Mouse (Mus musculus) limb, embryonic 13.5 days (tissue): ENCODE measurements around the gene Pigk. TPM values are rescaled to one million over a fixed set of nuclear protein-coding genes. Genes with fewer than 3 reads are reported as not detected.

Experiments used
- ATAC-seq: fragments of 200-750 bp; cut with Nextera tagmentation; 2 replicates; pipeline ENCODE4 v1.8.0; 2017; ENCODE audit warnings: low read depth, moderate number of reproducible peaks, moderate TSS enrichment; ENCODE audit not compliant: low FRiP score
- H3K27ac ChIP-seq: fragments of 300-500 bp; sonication (generic); 2 replicates; pipeline ENCODE4 v1.5.1; 2015; ENCODE audit warnings: inconsistent platforms, mild to moderate bottlenecking, moderate library complexity
- H3K27me3 ChIP-seq: fragments of 300-500 bp; sonication (generic); 2 replicates; pipeline ENCODE4 v1.6.1; 2015; ENCODE audit warnings: mild to moderate bottlenecking, inconsistent platforms
- H3K36me3 ChIP-seq: fragments of 300-500 bp; sonication (generic); 2 replicates; pipeline ENCODE4 v1.6.1; 2015; ENCODE audit warnings: inconsistent platforms, mild to moderate bottlenecking, moderate library complexity
- H3K4me1 ChIP-seq: fragments of 300-500 bp; sonication (generic); 2 replicates; pipeline ENCODE4 v1.6.1; 2015; ENCODE audit warnings: inconsistent platforms
- H3K4me2 ChIP-seq: fragments of 300-500 bp; sonication (generic); replicated peaks from 2 replicates; pipeline ENCODE4 v1.6.1; 2015; ENCODE audit warnings: inconsistent platforms, mild to moderate bottlenecking, moderate library complexity
- H3K4me3 ChIP-seq: fragments of 300-500 bp; sonication (generic); 2 replicates; pipeline ENCODE4 v1.5.1; 2015; ENCODE audit warnings: moderate library complexity, mild to moderate bottlenecking, inconsistent platforms
- H3K9ac ChIP-seq: fragments of 300-500 bp; sonication (generic); 2 replicates; pipeline ENCODE4 v1.6.1; 2015; ENCODE audit warnings: mild to moderate bottlenecking, inconsistent platforms
- H3K9me3 ChIP-seq: fragments of 300-500 bp; sonication (generic); 2 replicates; pipeline ENCODE4 v1.6.1; 2016; ENCODE audit warnings: inconsistent platforms
- WGBS: fragments of 180-500 bp; shearing (Covaris S2); methylation state at CpG from one replicate; pipeline ENCODE4 v1.1.7; 2015; 5-methylcytosine and 5-hydroxymethylcytosine counted together
- polyA plus RNA-seq: library from polyadenylated mRNA; unstranded; fragments of >200 nt; fragmentation: Nextera tagmentation; extraction: Ambion mirVana; gene quantifications from 2 replicates; pipeline ENCODE4 v1.2.1, GENCODE M21; 2015

Pigk gene
- polyA plus RNA-seq, 1 experiment from 2014 or later, result 52.9 TPM

- no peaks in the 10 kb centered on the region for H3K27me3 ChIP-seq
- no peaks in the 10 kb centered on the region for H3K4me1 ChIP-seq
- H3K27ac ChIP-seq, result no peak overlapping the region
- H3K4me3 ChIP-seq, result no peak overlapping the region
- no peak overlapping the region for H3K4me2 ChIP-seq
- 81% methylated on average over 22 of the region's 22 CpGs for WGBS
- H3K9ac ChIP-seq, result no peak overlapping the region
- H3K36me3 ChIP-seq, result no peaks in the 10 kb centered on the region
- ATAC-seq, result no peak
- 0 out of 2 replicates have a peak, but pooled peaks cover 3% of the 10 kb centered on the region for H3K9me3 ChIP-seq
Measured at GRCm38 (mm10) chr3:152866035-152866965, 152.4 kb downstream of the Pigk start.

- Histone ChIP-seq H3K27me3 (no peaks in the 10 kb centered on the region), H3K4me1 (no peaks in the 10 kb centered on the region), H3K9ac (no peak overlapping the region), H3K27ac (no peak overlapping the region), H3K4me3 (no peak overlapping the region), H3K4me2 (no peak overlapping the region), H3K9me3 (0 out of 2 replicates have a peak, but pooled peaks cover 3% of the 10 kb centered on the region), H3K36me3 (no peaks in the 10 kb centered on the region)
- 64% methylated on average over 12 of the region's 12 CpGs for WGBS
- no peak for ATAC-seq
Measured at GRCm38 (mm10) chr3:152867654-152868525, 154.0 kb downstream of the Pigk start.

- Histone ChIP-seq H3K9me3 (no peaks in the 10 kb centered on the region), H3K36me3 (no peaks in the 10 kb centered on the region), H3K27me3 (no peaks in the 10 kb centered on the region), H3K4me3 (no peak overlapping the region), H3K4me2 (no peak overlapping the region), H3K4me1 (no peaks in the 10 kb centered on the region), H3K9ac (no peak overlapping the region), H3K27ac (no peak overlapping the region)
- no peak for ATAC-seq
- WGBS, result 76% methylated on average over 12 of the region's 12 CpGs
Measured at GRCm38 (mm10) chr3:152872054-152872453, 158.2 kb downstream of the Pigk start.

GRCm38 (mm10) chr3:152872596-152872995 lies 158.7 kb downstream of the Pigk start:
- no peaks in the 10 kb centered on the region for H3K9me3 ChIP-seq
- no peak for ATAC-seq
- WGBS, result 65% methylated on average over 6 of the region's 6 CpGs
- no peak overlapping the region for H3K27ac ChIP-seq
- H3K27me3 ChIP-seq, result no peaks in the 10 kb centered on the region
- H3K4me3 ChIP-seq, result no peak overlapping the region
- no peak overlapping the region for H3K9ac ChIP-seq
- no peaks in the 10 kb centered on the region for H3K4me1 ChIP-seq
- no peak overlapping the region for H3K4me2 ChIP-seq
- no peaks in the 10 kb centered on the region for H3K36me3 ChIP-seq

GRCm38 (mm10) chr3:152874431-152875355 lies 160.8 kb downstream of the Pigk start:
- Histone ChIP-seq H3K9me3 (no peaks in the 10 kb centered on the region), H3K27me3 (no peaks in the 10 kb centered on the region), H3K27ac (no peak overlapping the region), H3K4me3 (no peak overlapping the region), H3K4me1 (no peaks in the 10 kb centered on the region), H3K4me2 (no peak overlapping the region), H3K36me3 (no peaks in the 10 kb centered on the region), H3K9ac (no peak overlapping the region)
- no peak for ATAC-seq
- WGBS, result 81% methylated on average over 17 of the region's 17 CpGs

- no peaks in the 10 kb centered on the region for H3K27me3 ChIP-seq
- H3K9ac ChIP-seq, result no peak overlapping the region
- no peak overlapping the region for H3K4me2 ChIP-seq
- H3K36me3 ChIP-seq, result no peaks in the 10 kb centered on the region
- no peaks in the 10 kb centered on the region for H3K9me3 ChIP-seq
- H3K27ac ChIP-seq, result no peak overlapping the region
- 0 out of 2 replicates have a peak, but pooled peaks cover 3% of the 10 kb centered on the region for H3K4me1 ChIP-seq
- 78% methylated on average over 6 of the region's 6 CpGs for WGBS
- no peak overlapping the region for H3K4me3 ChIP-seq
- ATAC-seq, result no peak
Measured at GRCm38 (mm10) chr3:152875723-152876290, 161.9 kb downstream of the Pigk start.

GRCm38 (mm10) chr3:152880121-152880835 lies 166.4 kb downstream of the Pigk start:
- H3K4me2 ChIP-seq, result no peak overlapping the region

GRCm38 (mm10) chr3:152881706-152882105 lies 167.8 kb downstream of the Pigk start:
- Histone ChIP-seq H3K9me3 (no peaks in the 10 kb centered on the region), H3K36me3 (no peaks in the 10 kb centered on the region), H3K4me1 (peaks cover 22% of the 10 kb centered on the region), H3K4me3 (no peak overlapping the region), H3K9ac (no peak overlapping the region), H3K27me3 (peaks cover 6% of the 10 kb centered on the region; the same call in 1 of the 2 replicates), H3K4me2 (no peak overlapping the region), H3K27ac (no peak overlapping the region)
- ATAC-seq, result peak; percentile 29; the same call in 1 of the 2 replicates
- 38% methylated on average over 4 of the region's 4 CpGs for WGBS

More at GRCm38 (mm10) chr3:152880121-152880835, 166.4 kb downstream of the Pigk start:
- peaks cover 4% of the 10 kb centered on the region; the same call in 1 of the 2 replicates for H3K27me3 ChIP-seq
- ATAC-seq, result peak; percentile 76
- H3K4me1 ChIP-seq, result peaks cover 22% of the 10 kb centered on the region
- no peak overlapping the region for H3K9ac ChIP-seq
- H3K27ac ChIP-seq, result no peak overlapping the region
- no peaks in the 10 kb centered on the region for H3K9me3 ChIP-seq
- WGBS, result 35% methylated on average over 15 of the region's 15 CpGs
- H3K36me3 ChIP-seq, result no peaks in the 10 kb centered on the region
- H3K4me3 ChIP-seq, result no peak overlapping the region

GRCm38 (mm10) chr3:152883556-152883955 lies 169.7 kb downstream of the Pigk start:
- ATAC-seq, result no peak
- Histone ChIP-seq H3K4me2 (no peak overlapping the region), H3K9ac (no peak overlapping the region), H3K27ac (no peak overlapping the region), H3K9me3 (no peaks in the 10 kb centered on the region), H3K36me3 (no peaks in the 10 kb centered on the region), H3K27me3 (peaks cover 6% of the 10 kb centered on the region; the same call in 1 of the 2 replicates), H3K4me3 (no peak overlapping the region), H3K4me1 (peaks cover 22% of the 10 kb centered on the region)
- WGBS, result 81% methylated on average over 3 of the region's 3 CpGs

- H3K9ac ChIP-seq, result no peak overlapping the region
- no peaks in the 10 kb centered on the region for H3K36me3 ChIP-seq
- H3K27me3 ChIP-seq, result peaks cover 6% of the 10 kb centered on the region; the same call in 1 of the 2 replicates
- peaks cover 11% of the 10 kb centered on the region for H3K4me1 ChIP-seq
- no peak overlapping the region for H3K27ac ChIP-seq
- H3K9me3 ChIP-seq, result no peaks in the 10 kb centered on the region
- no peak overlapping the region for H3K4me2 ChIP-seq
- H3K4me3 ChIP-seq, result no peak overlapping the region
- no peak for ATAC-seq
Measured at GRCm38 (mm10) chr3:152886749-152887148, 172.8 kb downstream of the Pigk start.
